Mouse (Mus musculus) cerebellum, adult 2 months (tissue): ENCODE measurements at regions not wholly inside any gene's neighbourhood (a gene's known extent, or its start where the extent isn't known, plus 50 kb on each side); places are given as distances from the start of the nearest gene placed in this dataset.
A peak's percentile ranks its signal among the peaks of the same experiment; 100 is the strongest.

Experiments used
- DNase-seq, 2 experiments: peaks; one replicate each; pipeline ENCODE4 v3.0.0; 2021
- H3K27ac ChIP-seq: fragments of 200-500 bp; 2 replicates; pipeline ENCODE4 v1.5.1; 2012; ENCODE audit warnings: low read length, control low read depth, inconsistent platforms; ENCODE audit not compliant: insufficient read depth
- H3K27me3 ChIP-seq: fragments of 200-500 bp; 2 replicates; pipeline ENCODE4 v1.6.1; 2012; ENCODE audit warnings: inconsistent platforms, mild to moderate bottlenecking, low read length, moderate library complexity; ENCODE audit not compliant: control insufficient read depth, insufficient read depth
- H3K4me1 ChIP-seq: fragments of 200-500 bp; 2 replicates; pipeline ENCODE4 v1.6.1; 2011; ENCODE audit warnings: low read length; ENCODE audit not compliant: control insufficient read depth, insufficient read depth
- H3K4me3 ChIP-seq: fragments of 200-500 bp; replicated peaks from 2 replicates; pipeline ENCODE3; 2011; ENCODE audit warnings: mild to moderate bottlenecking, low read depth, low read length, control low read depth; ENCODE audit not compliant: insufficient read depth
- CTCF ChIP-seq: fragments of 200-500 bp; IDR thresholded peaks from 2 replicates; pipeline ENCODE4 v1.5.1; 2011; ENCODE audit warnings: low read depth, mild to moderate bottlenecking, control low read depth, low read length, moderate library complexity, borderline replicate concordance; ENCODE audit not compliant: insufficient read depth
- POLR2A ChIP-seq: fragments of 200-500 bp; IDR thresholded peaks from 2 replicates; pipeline ENCODE4 v1.6.1; 2011; ENCODE audit warnings: low read length, control low read depth, borderline replicate concordance; ENCODE audit not compliant: insufficient read depth
- WGBS: fragments of 180-500 bp; shearing (Covaris S2); methylation state at CpG from one replicate; pipeline ENCODE4 v1.1.7; 2018; 5-methylcytosine and 5-hydroxymethylcytosine counted together

GRCm38 (mm10) chr16:5438405-5438804, 182.6 kb upstream of the Eef2kmt start:
- no peak overlapping the region for H3K27ac ChIP-seq

GRCm38 (mm10) chr16:5431689-5432088, 175.9 kb upstream of the Eef2kmt start:
- DNase-seq, result peak in 1 of 2 experiments; percentile 4
- Histone ChIP-seq H3K4me1 (peaks cover 5% of the 10 kb centered on the region), H3K4me3 (no peak overlapping the region), H3K27ac (no peak overlapping the region), H3K27me3 (no peaks in the 10 kb centered on the region; the same call in 1 of the 2 replicates)
- TF ChIP-seq POLR2A (no peak), CTCF (no peak)
- 86% methylated on average over 5 of the region's 5 CpGs for WGBS

More at GRCm38 (mm10) chr16:5438405-5438804, 182.6 kb upstream of the Eef2kmt start:
- 88% methylated on average over 2 of the region's 2 CpGs for WGBS
- no peak for DNase-seq
- no peaks in the 10 kb centered on the region; the same call in 1 of the 2 replicates for H3K27me3 ChIP-seq
- H3K4me3 ChIP-seq, result no peak overlapping the region
- no peaks in the 10 kb centered on the region for H3K4me1 ChIP-seq
- TF ChIP-seq POLR2A (no peak), CTCF (no peak)

GRCm38 (mm10) chr16:5431111-5431510, 175.3 kb upstream of the Eef2kmt start:
- WGBS, result 11% methylated on average over 3 of the region's 3 CpGs
- Histone ChIP-seq H3K27me3 (no peaks in the 10 kb centered on the region; the same call in 1 of the 2 replicates), H3K4me1 (peaks cover 5% of the 10 kb centered on the region), H3K4me3 (no peak overlapping the region), H3K27ac (no peak overlapping the region)
- DNase-seq, result peak; percentile 82 to 93
- TF ChIP-seq CTCF (no peak), POLR2A (no peak)

GRCm38 (mm10) chr16:5429466-5429865, 173.7 kb upstream of the Eef2kmt start:
- DNase-seq, result no peak
- TF ChIP-seq CTCF, result no peak
- no peak for TF ChIP-seq POLR2A
- Histone ChIP-seq H3K4me1 (peaks cover 5% of the 10 kb centered on the region), H3K4me3 (no peak overlapping the region), H3K27me3 (no peaks in the 10 kb centered on the region; the same call in 1 of the 2 replicates), H3K27ac (no peak overlapping the region)
- WGBS, result 82% methylated on average over 2 of the region's 2 CpGs

- DNase-seq, result no peak
- Histone ChIP-seq H3K4me3 (no peak overlapping the region), H3K27me3 (no peaks in the 10 kb centered on the region), H3K4me1 (no peaks in the 10 kb centered on the region), H3K27ac (no peak overlapping the region)
- WGBS, result 89% methylated on average over 2 of the region's 2 CpGs
- TF ChIP-seq POLR2A (no peak), CTCF (no peak)
Observed at GRCm38 (mm10) chr16:5425908-5426307, 170.1 kb upstream of the Eef2kmt start.

GRCm38 (mm10) chr16:5422041-5422440, 166.3 kb upstream of the Eef2kmt start:
- TF ChIP-seq CTCF (no peak), POLR2A (no peak)
- no peaks in the 10 kb centered on the region for H3K27me3 ChIP-seq
- H3K4me1 ChIP-seq, result no peaks in the 10 kb centered on the region
- WGBS, result 18% methylated on average over 6 of the region's 6 CpGs
- no peak overlapping the region for H3K4me3 ChIP-seq
- H3K27ac ChIP-seq, result no peak overlapping the region
- DNase-seq, result no peak

GRCm38 (mm10) chr16:5421591-5421990, 165.8 kb upstream of the Eef2kmt start:
- Histone ChIP-seq H3K4me1 (no peaks in the 10 kb centered on the region), H3K27ac (no peak overlapping the region), H3K27me3 (no peaks in the 10 kb centered on the region), H3K4me3 (no peak overlapping the region)
- DNase-seq, result no peak
- no peak for TF ChIP-seq POLR2A
- 89% methylated on average over 5 of the region's 5 CpGs for WGBS

GRCm38 (mm10) chr16:5419467-5419866, 163.7 kb upstream of the Eef2kmt start:
- H3K4me1 ChIP-seq, result no peaks in the 10 kb centered on the region
- H3K27me3 ChIP-seq, result no peaks in the 10 kb centered on the region
- no peak overlapping the region for H3K27ac ChIP-seq
- no peak for TF ChIP-seq POLR2A
- TF ChIP-seq CTCF, result no peak
- DNase-seq, result no peak
- WGBS, result 82% methylated on average over 3 of the region's 3 CpGs
- no peak overlapping the region for H3K4me3 ChIP-seq
